Mouse (Mus musculus) left cerebral cortex, postnatal 14 days (tissue): Measurements from ENCODE around the gene Exoc5. TPM values are rescaled to one million over a fixed set of nuclear protein-coding genes. Genes with fewer than 3 reads are reported as not detected.
A peak's percentile ranks its signal among the peaks of the same experiment; 100 is the strongest.

Experiments used
- DNase-seq, 2 experiments: peaks; one replicate each; pipeline ENCODE4 v3.0.0; 2021 to 2022; ENCODE audit warnings: low spot score in 2 of 2, mixed read lengths in 1 of 2
- intact Hi-C: fragments of 180-260 bp; cut with DNase I; formaldehyde crosslinking; loops from one replicate; pipeline ENCODE4 v1.15.1; 2025
- total RNA-seq, 2 experiments: library from RNA; stranded (reverse); gene quantifications; 2 replicates each; pipeline ENCODE4 v1.2.3; 2021

Gene Exoc5
- total RNA-seq, 2 experiments from 2014 or later, result 60.6 to 61.9 TPM

GRCm38 (mm10) chr14:49019765-49020164 is 46.7 kb downstream of the Exoc5 start:
- intact Hi-C loops, result no loop called here
- DNase-seq, result no peak

GRCm38 (mm10) chr14:49008399-49009189 is 57.9 kb downstream of the Exoc5 start:
- DNase-seq, result no peak
- intact Hi-C loops, result no loop called here

GRCm38 (mm10) chr14:49007979-49008378 is 58.5 kb downstream of the Exoc5 start:
- no peak for DNase-seq
- intact Hi-C loops, result no loop called here

GRCm38 (mm10) chr14:49001655-49002054 is 64.8 kb downstream of the Exoc5 start:
- intact Hi-C loops, result no loop called here
- DNase-seq, result no peak

GRCm38 (mm10) chr14:48998795-48999194 is 67.7 kb downstream of the Exoc5 start:
- intact Hi-C loops, result no loop called here

GRCm38 (mm10) chr14:48993861-48994260 is 72.6 kb downstream of the Exoc5 start:
- DNase-seq, result no peak
- intact Hi-C loops, result no loop called here

More at GRCm38 (mm10) chr14:48998795-48999194, 67.7 kb downstream of the Exoc5 start:
- DNase-seq, result no peak

GRCm38 (mm10) chr14:48992070-48992580 is 74.3 kb downstream of the Exoc5 start:
- intact Hi-C loops, result no loop called here
- DNase-seq, result no peak

- DNase-seq, result no peak
- intact Hi-C loops, result no loop called here
Observed at GRCm38 (mm10) chr14:48991144-48991522, 75.3 kb downstream of the Exoc5 start.

- DNase-seq, result peak; percentile 76 to 91
- intact Hi-C loops, result no loop called here
Observed at GRCm38 (mm10) chr14:48990471-48991143, 75.8 kb downstream of the Exoc5 start.

GRCm38 (mm10) chr14:48989831-48990230 is 76.6 kb downstream of the Exoc5 start:
- no peak for DNase-seq
- intact Hi-C loops, result loop anchor here (5.0 to 10.0 kb wide), 3 partner anchors 325 to 618 kb away; no protein-coding TSS in a partner anchor

- intact Hi-C loops, result loop anchor here (5.0 to 10.0 kb wide), 3 partner anchors 321 to 614 kb away; no protein-coding TSS in a partner anchor
- no peak for DNase-seq
Observed at GRCm38 (mm10) chr14:48986231-48986630, 80.2 kb downstream of the Exoc5 start.

- peak in 1 of 2 experiments; percentile 52 for DNase-seq
- intact Hi-C loops, result loop anchor here (5.0 to 10.0 kb wide), 3 partner anchors 321 to 613 kb away; no protein-coding TSS in a partner anchor
Observed at GRCm38 (mm10) chr14:48985673-48986072, 80.8 kb downstream of the Exoc5 start.

- peak; percentile 15 to 64 for DNase-seq
- intact Hi-C loops, result no loop called here
Observed at GRCm38 (mm10) chr14:48978971-48979388, 87.5 kb downstream of the Exoc5 start.

GRCm38 (mm10) chr14:48971546-48971945 is 94.9 kb downstream of the Exoc5 start:
- no peak for DNase-seq
- intact Hi-C loops, result no loop called here

GRCm38 (mm10) chr14:48968670-48969069 is 97.8 kb downstream of the Exoc5 start:
- no peak for DNase-seq
- intact Hi-C loops, result no loop called here

Other genes starting within 250 kb of the Exoc5 start
- 10 to 100 TPM; 18.7 to 19.1 TPM for gene Ap5m1, start 556 bp downstream of the Exoc5 start, total RNA-seq
- 10 to 100 TPM; 37.4 to 37.7 TPM for gene Naa30, start 105.6 kb upstream of the Exoc5 start, total RNA-seq
- not detected for gene ccdc198, start 178.8 kb upstream of the Exoc5 start, total RNA-seq